Mouse (Mus musculus): ENCODE measurements around the gene Greb1. TPM values are rescaled to one million over a fixed set of nuclear protein-coding genes. Genes with fewer than 3 reads are reported as not detected.

Greb1 gene
- polyA plus RNA-seq, 1 experiment from 2014 or later, result 0.80 TPM

DNA sequence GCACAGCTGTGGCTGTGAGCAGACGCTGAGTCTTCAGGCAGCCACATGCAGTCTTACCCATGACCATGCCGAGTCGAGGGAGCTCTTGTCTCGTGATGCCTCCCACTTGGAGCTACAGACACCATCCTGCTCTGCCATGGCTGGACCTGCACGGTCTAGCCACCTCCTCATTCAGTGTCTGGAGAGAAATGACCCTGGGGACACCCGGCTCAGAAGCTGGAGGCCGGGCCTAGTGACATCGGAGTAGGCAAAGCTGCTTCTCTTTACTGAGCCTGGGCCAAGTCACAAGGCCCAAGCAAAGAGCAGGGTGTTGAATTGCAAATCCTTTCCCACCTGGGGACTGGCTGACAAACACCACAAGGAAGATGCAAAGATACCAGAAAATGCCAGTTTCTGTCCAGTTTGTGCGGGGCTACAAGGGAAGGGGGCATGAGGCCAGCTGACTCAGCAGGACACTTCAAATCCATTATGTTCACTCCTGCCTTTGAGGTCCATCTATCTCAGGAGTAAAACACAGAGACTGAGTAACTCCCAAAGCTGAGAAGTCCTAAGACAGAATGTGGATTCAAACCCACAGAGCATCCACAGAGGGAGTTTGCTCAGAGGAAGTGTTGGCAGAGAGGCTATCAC lies 153.8 kb downstream of the Greb1 start:
- 47% methylated on average over 9 of the region's 9 CpGs for WGBS
- Histone ChIP-seq H3K27ac (ENCODE audit: low read length) (no peak overlapping the region), H3K9me3 (replicated peaks; ENCODE audit: control insufficient read depth, low read length) (no peaks in the 10 kb centered on the region), H3K4me1 (ENCODE audit: control insufficient read depth, insufficient read depth, low read length) (no peaks in the 10 kb centered on the region), H3K4me3 (replicated peaks; ENCODE audit: low read length) (no peak overlapping the region), H3K27me3 (ENCODE audit: control insufficient read depth, insufficient read depth, low read length) (no peaks in the 10 kb centered on the region), H3K4me2 (ENCODE audit: low read depth, low read length) (no peak overlapping the region), H3K36me3 (ENCODE audit: control insufficient read depth, insufficient read depth, low read length) (no peaks in the 10 kb centered on the region), H3K9ac (ENCODE audit: low read length) (no peak overlapping the region)
- no peak for ATAC-seq (ENCODE audit: insufficient read depth, low FRiP score)

DNA sequence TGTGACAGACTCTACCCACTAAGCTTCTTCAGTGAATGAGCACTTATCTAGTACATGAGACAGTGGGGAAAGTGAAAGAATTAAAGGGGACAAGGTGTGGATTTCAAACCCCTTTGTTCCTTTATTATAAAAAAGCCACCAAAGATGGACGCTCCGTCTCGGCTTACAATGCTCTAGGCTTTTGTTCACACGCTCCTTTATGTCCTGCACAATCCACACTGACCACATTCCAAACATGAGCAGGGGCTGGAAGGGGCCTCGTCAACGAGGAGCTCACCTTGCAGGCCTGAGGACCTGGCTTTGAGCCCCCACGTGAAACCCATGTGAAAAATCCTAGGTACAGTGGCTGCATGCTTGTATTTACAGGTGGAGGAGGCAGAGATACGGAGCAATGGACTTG lies 156.0 kb downstream of the Greb1 start:
- H3K4me2 ChIP-seq (ENCODE audit: low read depth, low read length), result no peak overlapping the region
- H3K27me3 ChIP-seq (ENCODE audit: control insufficient read depth, insufficient read depth, low read length), result no peaks in the 10 kb centered on the region
- H3K9me3 ChIP-seq (replicated peaks; ENCODE audit: control insufficient read depth, low read length), result no peaks in the 10 kb centered on the region
- no peak overlapping the region for H3K9ac ChIP-seq (ENCODE audit: low read length)
- no peaks in the 10 kb centered on the region for H3K36me3 ChIP-seq (ENCODE audit: control insufficient read depth, insufficient read depth, low read length)
- no peaks in the 10 kb centered on the region for H3K4me1 ChIP-seq (ENCODE audit: control insufficient read depth, insufficient read depth, low read length)
- H3K27ac ChIP-seq (ENCODE audit: low read length), result no peak overlapping the region
- WGBS, result 54% methylated on average over 8 of the region's 8 CpGs
- H3K4me3 ChIP-seq (replicated peaks; ENCODE audit: low read length), result no peak overlapping the region
- no peak for ATAC-seq (ENCODE audit: insufficient read depth, low FRiP score)

DNA sequence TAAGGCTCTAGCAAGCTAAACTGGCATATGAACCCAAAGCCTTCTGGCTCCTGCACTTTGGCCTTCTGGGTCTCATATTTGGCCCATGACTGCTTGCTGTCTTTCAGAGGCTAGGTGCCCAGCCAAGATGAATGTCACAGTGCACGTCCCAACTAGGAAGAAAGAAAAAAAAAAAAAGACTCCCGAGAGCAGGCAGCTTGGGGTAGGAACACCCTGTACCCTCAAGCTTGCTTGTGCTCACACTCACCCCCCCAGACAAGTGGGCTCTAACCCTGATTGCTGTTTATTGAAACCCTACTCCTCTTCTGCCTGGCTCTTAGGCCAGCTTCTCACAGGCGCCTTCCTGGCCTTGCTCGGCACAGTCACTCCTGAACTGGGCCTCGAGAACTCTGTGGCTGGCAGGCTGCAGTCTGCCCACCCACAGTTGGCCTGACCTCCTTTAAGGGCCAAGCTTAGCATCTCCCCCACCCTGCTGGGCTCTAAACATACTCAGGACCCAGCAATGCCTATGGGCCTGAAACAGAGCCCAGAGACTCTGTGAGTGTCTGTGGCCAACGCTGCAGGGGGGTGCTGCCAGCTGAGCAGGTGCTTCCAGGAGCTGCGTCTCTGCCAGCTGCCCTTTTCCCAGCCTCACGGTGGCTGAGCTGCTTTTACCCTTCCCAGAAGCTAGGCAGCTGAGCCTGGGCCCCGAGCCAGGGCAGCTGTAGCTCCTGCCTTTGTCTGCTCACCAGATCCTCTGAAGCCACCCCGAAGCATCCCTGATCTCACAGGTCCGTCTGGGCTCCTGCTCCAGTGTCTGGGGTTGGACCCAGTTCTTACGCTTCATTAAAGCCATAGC lies 157.0 kb downstream of the Greb1 start:
- Histone ChIP-seq H3K9ac (ENCODE audit: low read length) (no peak overlapping the region), H3K4me2 (ENCODE audit: low read depth, low read length) (no peak overlapping the region), H3K4me1 (ENCODE audit: control insufficient read depth, insufficient read depth, low read length) (no peaks in the 10 kb centered on the region), H3K27me3 (ENCODE audit: control insufficient read depth, insufficient read depth, low read length) (no peaks in the 10 kb centered on the region), H3K9me3 (replicated peaks; ENCODE audit: control insufficient read depth, low read length) (no peaks in the 10 kb centered on the region), H3K4me3 (replicated peaks; ENCODE audit: low read length) (no peak overlapping the region), H3K27ac (ENCODE audit: low read length) (no peak overlapping the region), H3K36me3 (ENCODE audit: control insufficient read depth, insufficient read depth, low read length) (no peaks in the 10 kb centered on the region)
- no peak; the same call in 1 of the 2 replicates for ATAC-seq (ENCODE audit: insufficient read depth, low FRiP score)
- WGBS, result 47% methylated on average over 12 of the region's 12 CpGs

DNA sequence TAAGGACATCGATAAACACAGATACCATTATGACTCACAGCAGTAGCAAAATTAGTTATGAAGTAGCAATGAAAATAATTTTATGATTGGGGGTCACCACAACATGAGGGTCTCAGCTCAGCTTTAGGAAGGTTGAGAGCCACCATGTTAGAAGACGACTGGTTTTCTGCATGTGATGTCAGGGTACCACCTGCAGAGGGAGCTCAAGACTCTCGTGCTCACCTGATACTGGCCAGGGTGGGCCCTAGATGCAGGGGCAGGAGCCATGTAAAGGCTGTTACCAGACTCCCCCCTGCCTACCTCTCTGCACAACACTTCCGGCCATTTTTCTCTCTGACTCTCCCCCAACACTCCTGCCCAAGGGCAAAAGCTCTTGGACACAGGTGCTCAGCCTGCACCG lies 158.7 kb downstream of the Greb1 start:
- Histone ChIP-seq H3K9ac (ENCODE audit: low read length) (no peak overlapping the region), H3K36me3 (ENCODE audit: control insufficient read depth, insufficient read depth, low read length) (no peaks in the 10 kb centered on the region), H3K4me3 (replicated peaks; ENCODE audit: low read length) (no peak overlapping the region), H3K4me2 (ENCODE audit: low read depth, low read length) (no peak overlapping the region), H3K4me1 (ENCODE audit: control insufficient read depth, insufficient read depth, low read length) (no peaks in the 10 kb centered on the region), H3K27ac (ENCODE audit: low read length) (no peak overlapping the region), H3K27me3 (ENCODE audit: control insufficient read depth, insufficient read depth, low read length) (no peaks in the 10 kb centered on the region), H3K9me3 (replicated peaks; ENCODE audit: control insufficient read depth, low read length) (no peaks in the 10 kb centered on the region)
- WGBS, result 58% methylated on average over 5 of the region's 5 CpGs
- no peak for ATAC-seq (ENCODE audit: insufficient read depth, low FRiP score)

DNA sequence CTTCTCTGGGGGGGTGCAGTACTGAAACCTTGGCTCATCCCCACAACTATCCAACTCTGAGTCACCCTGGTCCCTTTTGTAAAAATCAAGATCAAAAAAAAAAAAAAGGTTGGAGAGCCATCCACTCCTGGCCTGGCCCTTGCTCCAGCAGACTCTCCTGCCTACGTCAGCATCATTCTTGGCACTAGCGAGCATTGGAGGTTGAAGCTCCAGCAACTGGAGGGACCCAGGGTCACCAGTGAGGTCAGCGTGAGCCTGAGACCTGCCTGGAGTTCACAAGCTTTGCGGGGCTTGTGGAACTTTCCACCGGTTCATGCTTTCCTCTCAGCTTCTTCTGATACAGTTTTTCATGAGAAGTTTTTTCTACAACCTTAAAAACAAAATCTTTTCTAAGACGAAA lies 160.6 kb downstream of the Greb1 start:
- no peak overlapping the region for H3K4me2 ChIP-seq (ENCODE audit: low read depth, low read length)
- H3K36me3 ChIP-seq (ENCODE audit: control insufficient read depth, insufficient read depth, low read length), result no peaks in the 10 kb centered on the region
- no peak for ATAC-seq (ENCODE audit: insufficient read depth, low FRiP score)
- H3K9me3 ChIP-seq (replicated peaks; ENCODE audit: control insufficient read depth, low read length), result no peaks in the 10 kb centered on the region
- H3K4me3 ChIP-seq (replicated peaks; ENCODE audit: low read length), result no peak overlapping the region
- H3K9ac ChIP-seq (ENCODE audit: low read length), result no peak overlapping the region
- no peak overlapping the region for H3K27ac ChIP-seq (ENCODE audit: low read length)
- no peaks in the 10 kb centered on the region for H3K27me3 ChIP-seq (ENCODE audit: control insufficient read depth, insufficient read depth, low read length)
- 86% methylated on average over 6 of the region's 6 CpGs for WGBS
- no peaks in the 10 kb centered on the region for H3K4me1 ChIP-seq (ENCODE audit: control insufficient read depth, insufficient read depth, low read length)

DNA sequence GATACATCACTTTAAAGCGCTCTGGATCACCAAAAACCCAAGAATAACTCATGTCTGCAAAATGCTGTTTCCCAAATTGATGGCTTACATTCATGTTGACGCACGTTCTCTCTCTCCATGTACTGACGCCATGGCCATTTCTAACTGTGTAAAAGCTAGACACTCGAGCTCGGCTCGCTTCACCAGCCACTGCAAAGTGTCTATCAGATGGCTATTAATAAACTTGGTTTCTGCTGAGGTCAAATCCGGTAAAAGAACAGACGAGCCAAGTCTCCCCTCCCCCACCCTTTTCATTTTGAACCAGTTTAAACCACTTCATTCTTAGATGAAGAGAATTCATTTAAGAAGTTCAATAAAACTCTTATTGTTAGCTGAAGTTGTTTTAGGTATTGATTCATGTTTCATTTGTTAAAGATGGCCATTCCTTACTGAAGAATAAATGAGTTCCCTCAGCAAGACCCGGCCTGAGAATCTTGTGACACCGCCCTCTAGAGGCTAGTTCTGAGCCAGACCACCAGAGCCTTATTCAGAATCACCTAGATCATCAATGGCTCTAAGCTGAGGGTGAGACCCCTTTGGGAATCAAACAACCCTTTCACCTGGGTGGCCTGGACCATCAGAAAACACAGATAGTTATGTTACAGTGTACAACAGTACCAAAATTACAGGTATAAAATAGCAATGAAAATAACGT lies 161.5 kb downstream of the Greb1 start:
- Histone ChIP-seq H3K27ac (ENCODE audit: low read length) (no peak overlapping the region), H3K9ac (ENCODE audit: low read length) (no peak overlapping the region), H3K4me2 (ENCODE audit: low read depth, low read length) (no peak overlapping the region), H3K4me1 (ENCODE audit: control insufficient read depth, insufficient read depth, low read length) (no peaks in the 10 kb centered on the region), H3K27me3 (ENCODE audit: control insufficient read depth, insufficient read depth, low read length) (no peaks in the 10 kb centered on the region), H3K9me3 (replicated peaks; ENCODE audit: control insufficient read depth, low read length) (no peaks in the 10 kb centered on the region), H3K36me3 (ENCODE audit: control insufficient read depth, insufficient read depth, low read length) (no peaks in the 10 kb centered on the region), H3K4me3 (replicated peaks; ENCODE audit: low read length) (no peak overlapping the region)
- WGBS, result 64% methylated on average over 12 of the region's 12 CpGs
- no peak for ATAC-seq (ENCODE audit: insufficient read depth, low FRiP score)

DNA sequence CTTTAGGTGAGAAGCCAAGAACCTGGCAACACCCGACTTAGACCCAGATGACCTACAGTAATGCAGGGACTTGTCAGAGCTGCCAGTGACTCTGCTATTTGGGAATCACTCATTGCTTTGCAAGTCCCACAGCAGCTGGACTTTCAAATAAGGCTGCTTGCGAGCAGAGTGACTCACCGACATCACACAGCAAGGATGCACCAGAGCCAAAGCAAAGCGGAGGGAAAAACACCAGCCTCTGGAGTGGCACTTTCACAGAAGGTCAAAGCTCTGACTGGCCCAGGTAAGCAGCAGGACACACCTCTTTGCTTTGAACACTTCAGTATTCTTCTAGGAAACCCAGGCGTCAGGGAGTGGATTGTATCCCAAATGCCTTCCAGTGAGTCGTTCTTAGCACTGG lies 164.9 kb downstream of the Greb1 start:
- ATAC-seq (ENCODE audit: insufficient read depth, low FRiP score), result no peak
- Histone ChIP-seq H3K36me3 (ENCODE audit: control insufficient read depth, insufficient read depth, low read length) (no peaks in the 10 kb centered on the region), H3K9ac (ENCODE audit: low read length) (no peak overlapping the region), H3K4me1 (ENCODE audit: control insufficient read depth, insufficient read depth, low read length) (no peaks in the 10 kb centered on the region), H3K27me3 (ENCODE audit: control insufficient read depth, insufficient read depth, low read length) (no peaks in the 10 kb centered on the region), H3K4me2 (ENCODE audit: low read depth, low read length) (no peak overlapping the region), H3K27ac (ENCODE audit: low read length) (no peak overlapping the region), H3K4me3 (replicated peaks; ENCODE audit: low read length) (no peak overlapping the region), H3K9me3 (replicated peaks; ENCODE audit: control insufficient read depth, low read length) (no peaks in the 10 kb centered on the region)
- WGBS, result 55% methylated on average over 6 of the region's 6 CpGs

DNA sequence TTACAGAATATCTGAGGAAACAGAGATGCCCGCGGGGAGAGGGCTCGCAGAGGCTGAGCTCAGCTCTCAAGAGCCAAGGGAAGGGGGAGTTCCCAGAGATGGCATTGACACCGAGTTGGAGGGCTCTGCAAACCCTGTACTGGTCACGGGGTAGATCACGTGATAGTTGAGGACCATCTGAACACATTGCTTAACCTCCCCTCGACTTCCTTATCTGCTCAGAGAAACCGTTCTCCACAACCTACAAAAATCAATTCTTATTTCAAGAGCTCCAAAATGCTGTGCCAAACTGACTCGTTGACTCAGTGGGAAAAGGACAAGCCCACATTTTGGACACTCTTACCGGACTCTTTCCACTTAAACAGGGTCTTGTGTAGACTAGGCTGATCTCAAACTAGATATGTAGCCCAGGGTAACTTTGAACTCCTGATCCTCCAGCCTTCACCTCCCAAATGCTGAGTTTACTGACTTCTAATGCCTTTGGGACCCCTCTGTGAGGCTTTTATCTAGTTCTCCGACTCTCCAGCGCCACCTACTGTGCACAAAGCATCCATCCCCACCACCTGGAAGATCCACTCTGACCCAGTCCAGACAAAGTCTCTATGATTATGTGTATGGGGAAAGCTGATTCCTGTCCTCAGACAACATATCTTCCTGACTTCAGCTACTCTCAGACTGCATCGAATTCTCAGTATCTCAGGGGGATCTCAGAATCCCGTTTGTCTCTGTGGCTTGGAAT lies 166.4 kb downstream of the Greb1 start:
- no peak for ATAC-seq (ENCODE audit: insufficient read depth, low FRiP score)
- 54% methylated on average over 14 of the region's 14 CpGs for WGBS
- Histone ChIP-seq H3K27me3 (ENCODE audit: control insufficient read depth, insufficient read depth, low read length) (no peaks in the 10 kb centered on the region), H3K4me3 (replicated peaks; ENCODE audit: low read length) (no peak overlapping the region), H3K36me3 (ENCODE audit: control insufficient read depth, insufficient read depth, low read length) (no peaks in the 10 kb centered on the region), H3K9ac (ENCODE audit: low read length) (no peak overlapping the region), H3K9me3 (replicated peaks; ENCODE audit: control insufficient read depth, low read length) (no peaks in the 10 kb centered on the region), H3K4me1 (ENCODE audit: control insufficient read depth, insufficient read depth, low read length) (no peaks in the 10 kb centered on the region), H3K27ac (ENCODE audit: low read length) (no peak overlapping the region), H3K4me2 (ENCODE audit: low read depth, low read length) (no peak overlapping the region)

DNA sequence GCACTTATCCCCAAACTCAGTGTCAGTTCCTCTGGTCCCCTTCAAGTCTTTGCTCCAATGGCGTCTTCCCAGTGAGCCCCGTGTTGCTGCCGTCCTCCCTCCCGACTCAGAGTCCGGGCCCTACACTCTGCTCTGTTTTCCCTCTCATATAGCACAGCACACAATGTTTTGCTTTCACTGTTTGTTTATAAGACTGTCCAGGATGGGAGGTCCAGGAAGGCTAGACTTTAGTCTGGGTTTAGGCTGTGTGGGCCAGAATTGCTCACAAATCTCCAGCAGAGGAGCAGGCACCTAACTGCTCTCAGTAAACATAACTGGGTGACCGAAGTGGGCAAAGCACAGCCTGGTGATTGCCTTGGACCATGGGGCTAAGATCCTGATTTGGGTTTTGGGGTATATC lies 167.5 kb downstream of the Greb1 start:
- WGBS, result 58% methylated on average over 6 of the region's 6 CpGs
- H3K4me3 ChIP-seq (replicated peaks; ENCODE audit: low read length), result no peak overlapping the region
- no peak overlapping the region for H3K27ac ChIP-seq (ENCODE audit: low read length)
- no peaks in the 10 kb centered on the region for H3K9me3 ChIP-seq (replicated peaks; ENCODE audit: control insufficient read depth, low read length)
- H3K36me3 ChIP-seq (ENCODE audit: control insufficient read depth, insufficient read depth, low read length), result no peaks in the 10 kb centered on the region
- H3K27me3 ChIP-seq (ENCODE audit: control insufficient read depth, insufficient read depth, low read length), result no peaks in the 10 kb centered on the region
- H3K9ac ChIP-seq (ENCODE audit: low read length), result no peak overlapping the region
- H3K4me2 ChIP-seq (ENCODE audit: low read depth, low read length), result no peak overlapping the region
- no peaks in the 10 kb centered on the region for H3K4me1 ChIP-seq (ENCODE audit: control insufficient read depth, insufficient read depth, low read length)
- no peak for ATAC-seq (ENCODE audit: insufficient read depth, low FRiP score)

Measured in stomach, embryonic 16.5 days (tissue).